Mouse (Mus musculus) midbrain, postnatal 0 days (tissue): Measurements from ENCODE around the gene Insc. TPM values are rescaled to one million over a fixed set of nuclear protein-coding genes. Genes with fewer than 3 reads are reported as not detected.
A peak's percentile ranks its signal among the peaks of the same experiment; 100 is the strongest.
"Not testable (repeated sequence)": the region's sequence is repeated elsewhere in the genome, so short reads cannot be mapped to it uniquely, and the experiment has no call there.

Source experiments
- ATAC-seq: fragments of 200-750 bp; cut with Nextera tagmentation; 2 replicates; pipeline ENCODE4 v1.8.0; 2017; ENCODE audit warnings: moderate number of reproducible peaks, mild to moderate bottlenecking, moderate TSS enrichment, moderate library complexity; ENCODE audit not compliant: low FRiP score
- DNase-seq: peaks from one replicate; pipeline ENCODE4 v3.0.0-alpha.2; 2015; ENCODE audit warnings: low spot score
- H3K27ac ChIP-seq: fragments of 300-500 bp; sonication (generic); 2 replicates; pipeline ENCODE4 v1.5.1; 2014; ENCODE audit warnings: low read depth, mild to moderate bottlenecking, low read length, mixed read lengths
- H3K27me3 ChIP-seq: fragments of 300-500 bp; sonication (generic); 2 replicates; pipeline ENCODE4 v1.6.1; 2014; ENCODE audit warnings: low read length, control low read depth, mixed read lengths; ENCODE audit not compliant: insufficient read depth
- H3K36me3 ChIP-seq: fragments of 300-500 bp; sonication (generic); 2 replicates; pipeline ENCODE4 v1.6.1; 2014; ENCODE audit warnings: low read length, control low read depth, mixed read lengths; ENCODE audit not compliant: insufficient read depth
- H3K4me1 ChIP-seq: fragments of 300-500 bp; sonication (generic); 2 replicates; pipeline ENCODE4 v1.6.1; 2014; ENCODE audit warnings: mild to moderate bottlenecking, control low read depth, antibody characterized with exemption, low read length, mixed read lengths; ENCODE audit not compliant: insufficient read depth
- H3K4me2 ChIP-seq: fragments of 300-500 bp; sonication (generic); 2 replicates; pipeline ENCODE4 v1.6.1; 2014; ENCODE audit warnings: low read depth, mild to moderate bottlenecking, low read length, mixed read lengths; ENCODE audit not compliant: poor library complexity, severe bottlenecking
- H3K4me3 ChIP-seq: fragments of 300-500 bp; sonication (generic); 2 replicates; pipeline ENCODE4 v1.5.1; 2014; ENCODE audit warnings: low read depth, mild to moderate bottlenecking, low read length, moderate library complexity
- H3K9ac ChIP-seq: fragments of 300-500 bp; sonication (generic); replicated peaks from 2 replicates; pipeline ENCODE4 v1.6.1; 2014; ENCODE audit warnings: mild to moderate bottlenecking, low read length, moderate library complexity, mixed read lengths; ENCODE audit not compliant: poor library complexity, severe bottlenecking
- H3K9me3 ChIP-seq: fragments of 300-500 bp; sonication (generic); 2 replicates; pipeline ENCODE4 v1.6.1; 2016; ENCODE audit warnings: low read length, control low read depth
- CTCF ChIP-seq: IDR thresholded peaks from 2 replicates; pipeline ENCODE4 v1.5.1; 2016; ENCODE audit warnings: antibody characterized with exemption, mild to moderate bottlenecking
- WGBS: fragments of 180-500 bp; shearing (Covaris S2); extraction: QIAGEN DNeasy Blood & Tissue Kit; methylation state at CpG from one replicate; pipeline ENCODE4 v1.1.7; 2014; 5-methylcytosine and 5-hydroxymethylcytosine counted together
- polyA plus RNA-seq: library from polyadenylated mRNA; unstranded; fragments of >200 nt; fragmentation: Nextera tagmentation; extraction: Ambion mirVana; gene quantifications from 2 replicates; pipeline ENCODE4 v1.2.1, GENCODE M21; 2015
- total RNA-seq: library from RNA; depleted of rRNA; stranded (reverse); fragments of >200 nt; gene quantifications from 2 replicates; pipeline ENCODE4 v1.2.3, GENCODE M21; 2014

Gene Insc
- total and polyA plus RNA-seq, 2 experiments from 2014 or later = 1.4 to 2.7 TPM

DNA sequence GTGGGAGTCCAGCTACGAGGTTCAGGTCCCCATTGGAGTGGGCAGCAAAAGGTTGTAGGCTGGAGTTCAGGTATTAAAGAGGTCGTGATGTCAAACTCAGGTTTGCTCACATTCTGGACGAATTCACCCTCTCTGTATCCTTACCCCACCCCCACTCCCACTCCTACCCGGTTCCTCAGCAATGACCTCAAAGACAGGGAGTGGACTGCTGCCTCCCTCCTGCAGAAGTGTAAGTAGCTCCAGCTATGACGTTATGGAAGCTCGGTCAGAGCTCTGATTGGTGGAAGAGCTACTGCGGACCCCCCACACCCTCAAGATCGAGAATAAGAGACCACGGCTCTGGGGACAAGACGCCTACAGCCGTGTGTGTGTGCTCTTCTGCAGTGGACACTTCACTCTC lies 25.2 kb upstream of the Insc start, which contains the start of gene Calcb:
TSS of gene Calcb (plus strand) at position 344 of the 400 bp plus-strand sequence.
- 6% methylated on average over 11 of the region's 11 CpGs for WGBS
- H3K36me3 ChIP-seq = no peaks in the 10 kb centered on the region
- H3K9me3 ChIP-seq = no peaks in the 10 kb centered on the region
- TF ChIP-seq CTCF = no peak
- peak within 1 kb of the TSS; percentile 21; the same call in 1 of the 2 replicates for H3K4me3 ChIP-seq
- H3K27ac ChIP-seq = no peak within 1 kb of the TSS
- H3K9ac ChIP-seq = no peak within 1 kb of the TSS
- H3K4me2 ChIP-seq = peak within 1 kb of the TSS; percentile 45
- H3K27me3 ChIP-seq = peaks cover 27% of the 10 kb centered on the region
- no peak for DNase-seq
- no peak for ATAC-seq
- H3K4me1 ChIP-seq = peaks cover 13% of the 10 kb centered on the region; the same call in 1 of the 2 replicates

DNA sequence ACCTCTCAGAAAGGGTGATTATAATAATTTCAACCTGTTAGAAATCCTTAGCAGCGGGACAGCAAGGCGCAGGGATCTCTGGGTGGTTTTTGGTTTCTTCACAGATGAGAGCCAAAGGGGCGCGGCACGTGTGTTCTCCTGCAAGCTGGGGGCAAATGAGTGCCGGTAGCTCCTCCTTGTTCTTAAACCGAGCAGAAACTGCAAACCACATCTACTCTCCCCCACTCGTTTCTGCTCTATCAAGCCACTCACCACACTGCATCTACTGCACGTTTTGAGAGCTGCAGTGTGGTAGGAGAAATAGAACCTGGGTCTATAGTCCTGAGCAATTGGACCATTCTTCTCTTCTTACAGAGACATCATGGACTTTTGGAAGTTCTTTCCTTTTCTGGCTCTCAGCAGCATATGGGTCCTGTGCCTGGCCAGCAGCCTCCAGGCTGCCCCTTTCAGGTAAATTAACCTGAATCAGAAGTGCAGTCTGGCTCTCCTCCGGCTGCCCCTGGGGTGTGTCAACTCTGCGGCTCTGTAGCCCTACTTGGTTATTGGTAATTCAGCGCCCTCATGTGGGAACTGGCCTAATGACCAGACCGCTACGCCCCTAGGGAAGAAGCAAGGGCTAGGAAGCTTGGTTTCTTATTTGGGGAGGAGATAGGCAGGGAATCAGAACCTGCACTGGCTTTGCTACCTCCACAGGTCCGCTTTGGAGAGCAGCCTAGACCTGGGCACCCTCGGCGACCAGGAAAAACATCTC lies 23.9 kb upstream of the Insc start:
- Histone ChIP-seq H3K27me3 (peaks cover 27% of the 10 kb centered on the region), H3K9me3 (no peaks in the 10 kb centered on the region), H3K4me1 (peaks cover 13% of the 10 kb centered on the region; the same call in 1 of the 2 replicates), H3K4me2 (peak overlapping the region; percentile 45), H3K9ac (no peak overlapping the region), H3K27ac (no peak overlapping the region), H3K4me3 (peak overlapping the region; percentile 21; the same call in 1 of the 2 replicates), H3K36me3 (no peaks in the 10 kb centered on the region)
- TF ChIP-seq CTCF = peak; percentile 67
- DNase-seq (peak; percentile 66), ATAC-seq (no peak)
- 5% methylated on average over 17 of the region's 17 CpGs for WGBS

DNA sequence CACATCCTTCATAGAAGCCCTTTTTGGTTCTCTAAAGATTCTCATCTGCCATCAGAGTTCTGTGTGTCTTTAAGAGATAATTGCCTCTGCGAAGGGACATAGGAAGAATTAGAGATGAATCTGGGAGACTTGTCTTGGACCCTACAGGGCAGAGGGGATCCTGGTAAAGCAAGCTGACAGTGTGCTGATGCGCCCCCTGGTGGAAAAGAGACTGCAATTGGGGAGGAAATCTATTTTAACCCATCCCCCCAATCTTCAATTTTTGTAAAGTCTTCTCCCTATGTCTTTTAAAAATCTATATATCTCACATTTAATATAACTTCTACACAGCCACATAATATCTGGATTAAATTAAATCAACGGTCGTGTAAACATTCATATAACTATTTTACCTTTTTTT lies 13.8 kb upstream of the Insc start:
- DNase-seq, H3K36me3 ChIP-seq, H3K27ac ChIP-seq, ATAC-seq, H3K9me3 ChIP-seq, H3K4me2 ChIP-seq, H3K4me3 ChIP-seq, H3K4me1 ChIP-seq, H3K27me3 ChIP-seq, H3K9ac ChIP-seq: not testable (repeated sequence)
- WGBS = 64% methylated on average over 4 of the region's 4 CpGs
- peak; percentile 36; the same call in 1 of the 2 replicates for TF ChIP-seq CTCF

DNA sequence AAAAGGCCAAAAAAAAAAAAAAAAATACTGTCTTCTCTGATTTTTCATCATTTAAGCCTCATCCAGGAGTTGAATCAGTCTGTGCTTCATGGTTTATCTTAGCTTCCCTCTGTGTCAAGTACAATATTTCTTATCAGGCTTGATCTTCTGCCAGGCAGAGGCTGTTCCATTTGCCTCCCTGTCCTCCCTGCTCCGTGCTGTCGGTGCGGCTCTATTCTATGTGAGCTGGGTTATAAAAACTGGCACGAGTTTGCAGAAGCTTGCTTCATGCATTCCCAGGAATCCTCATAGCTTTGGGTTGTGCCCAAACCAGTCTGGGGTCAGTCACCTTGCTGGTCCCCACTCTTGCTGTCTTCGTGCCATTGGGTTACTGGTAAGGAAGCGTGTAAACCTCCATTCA lies 12.3 kb upstream of the Insc start:
- no peaks in the 10 kb centered on the region for H3K9me3 ChIP-seq
- H3K4me3 ChIP-seq = no peak overlapping the region
- H3K9ac ChIP-seq = no peak overlapping the region
- no peak overlapping the region for H3K4me2 ChIP-seq
- no peak for ATAC-seq
- 77% methylated on average over 6 of the region's 6 CpGs for WGBS
- DNase-seq = no peak
- H3K4me1 ChIP-seq = no peaks in the 10 kb centered on the region
- H3K27ac ChIP-seq = no peak overlapping the region
- no peaks in the 10 kb centered on the region for H3K36me3 ChIP-seq
- TF ChIP-seq CTCF = no peak
- H3K27me3 ChIP-seq = no peaks in the 10 kb centered on the region

DNA sequence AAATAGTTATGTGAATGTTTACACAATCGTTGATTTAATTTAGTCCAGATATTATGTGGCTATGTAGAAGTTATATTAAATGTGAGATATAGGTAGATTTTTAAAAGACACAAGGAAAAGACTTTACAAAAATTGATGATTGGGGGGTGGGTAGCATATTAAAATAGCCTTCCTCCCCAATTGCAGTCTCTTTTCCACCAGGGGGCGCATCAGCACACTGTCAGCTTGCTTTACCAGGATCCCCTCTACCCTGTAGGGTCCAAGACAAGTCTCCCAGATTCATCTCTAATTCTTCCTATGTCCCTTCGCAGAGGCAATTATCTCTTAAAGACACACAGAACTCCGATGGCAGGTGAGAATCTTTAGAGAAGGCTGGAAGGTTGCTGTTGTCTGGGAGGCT lies 11.8 kb upstream of the Insc start:
- H3K4me2 ChIP-seq, H3K27ac ChIP-seq, H3K4me3 ChIP-seq, DNase-seq, H3K9me3 ChIP-seq, H3K36me3 ChIP-seq, ATAC-seq, H3K9ac ChIP-seq, H3K4me1 ChIP-seq, H3K27me3 ChIP-seq: not testable (repeated sequence)
- TF ChIP-seq CTCF = peak; percentile 53
- 39% methylated on average over 4 of the region's 4 CpGs for WGBS

DNA sequence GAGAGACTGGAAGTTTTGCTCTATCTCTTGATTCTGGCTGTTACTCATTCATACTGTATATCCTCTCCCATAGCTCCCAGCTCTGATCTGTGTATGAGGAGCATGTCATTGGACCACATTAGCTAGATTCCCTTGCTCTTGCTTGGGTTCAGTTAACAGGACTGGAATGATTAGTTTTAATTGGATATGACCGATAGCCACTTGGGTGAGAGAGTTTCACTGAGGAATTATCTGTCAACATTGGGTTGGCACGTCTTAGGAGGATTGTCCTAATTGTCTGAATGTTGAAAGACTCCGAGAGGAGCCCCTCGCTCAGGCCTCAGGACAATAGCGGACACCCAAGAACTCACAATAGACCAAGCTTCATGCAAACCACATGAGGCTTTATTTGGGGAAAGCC lies 7.2 kb upstream of the Insc start:
- TF ChIP-seq CTCF = no peak
- Histone ChIP-seq H3K9me3 (no peaks in the 10 kb centered on the region), H3K9ac (no peak overlapping the region), H3K4me2 (no peak overlapping the region), H3K4me1 (no peaks in the 10 kb centered on the region), H3K27ac (no peak overlapping the region), H3K27me3 (no peaks in the 10 kb centered on the region), H3K4me3 (no peak overlapping the region), H3K36me3 (no peaks in the 10 kb centered on the region)
- ATAC-seq (no peak), DNase-seq (no peak)
- 35% methylated on average over 5 of the region's 5 CpGs for WGBS
